14 mouse cellular contexts compared by ENCODE assay signal in the genomic region with DNA sequence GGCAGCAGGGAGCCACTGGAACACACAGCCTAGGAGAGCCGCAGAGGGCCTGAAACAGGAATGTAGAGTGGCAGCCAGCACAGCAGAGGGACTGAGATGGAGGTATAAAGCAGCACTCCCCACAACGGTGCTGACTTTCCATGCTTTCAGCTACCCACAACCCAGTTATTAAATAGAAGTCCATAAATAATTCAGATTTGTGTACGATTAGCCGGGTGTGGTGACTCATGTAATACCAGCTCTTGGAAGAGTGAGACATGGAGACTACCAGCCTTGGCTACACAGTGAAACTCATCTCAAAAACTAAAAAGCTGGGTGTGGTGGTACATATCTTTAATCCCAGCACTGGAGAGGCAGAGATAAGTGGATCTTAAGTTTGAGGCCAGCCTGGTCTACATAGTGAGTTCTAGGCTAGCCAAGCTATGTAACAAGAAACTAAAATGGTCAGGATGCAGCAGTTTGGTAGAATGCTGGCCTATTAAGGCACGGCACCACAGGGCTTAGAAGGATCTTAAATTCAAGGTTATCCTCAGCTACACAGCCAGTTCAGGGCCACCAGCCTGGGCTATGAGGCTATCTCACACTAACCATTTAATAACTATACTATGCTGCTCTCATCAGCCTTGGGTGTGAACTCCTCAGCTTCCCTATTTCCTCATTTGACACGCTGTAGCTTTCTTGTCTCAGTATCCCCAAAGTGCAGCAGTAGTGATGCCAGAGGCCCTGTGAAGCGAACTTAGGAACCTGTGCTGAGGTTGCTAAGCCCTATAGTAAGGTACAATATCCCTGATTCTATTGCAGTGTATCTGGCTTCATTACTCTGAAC. TPM values are rescaled to one million over a fixed set of nuclear protein-coding genes. Genes with fewer than 3 reads are reported as not detected.
DNase-seq lines count a peak whose midpoint lies in the region; ATAC-seq and TF ChIP-seq lines count a peak whose summit lies in the region.
"Had no signal": no experiment of that assay in that cellular context is flagged by ENCODE, and none has a peak within 500 bp of the region (broad histone marks: within the 10 kb centered on the region; RNA-seq: fewer than 3 reads in every experiment).

No protein-coding gene starts in this region.

- no peak overlapping the region for H3K4me2 ChIP-seq in embryonic facial prominence, embryonic 11.5 days (ENCODE audit: low read depth, low read length)
- no peak overlapping the region for H3K4me2 ChIP-seq in hindbrain, postnatal 0 days (ENCODE audit: low read depth, low read length)
- no peak overlapping the region for H3K4me2 ChIP-seq in hindbrain, embryonic 16.5 days (ENCODE audit: low read length)
- no peak overlapping the region for H3K4me2 ChIP-seq in intestine, embryonic 16.5 days (ENCODE audit: low read depth, low read length)

- peaks cover 12% of the 10 kb centered on the region; the same call in 1 of the 2 replicates for H3K36me3 ChIP-seq in embryonic facial prominence, embryonic 11.5 days (replicated peaks; ENCODE audit: control insufficient read depth, insufficient read depth, low read depth, low read length)
- peaks cover 55% of the 10 kb centered on the region for H3K36me3 ChIP-seq in embryonic facial prominence, embryonic 10.5 days (replicated peaks)
- peaks cover 30% of the 10 kb centered on the region for H3K36me3 ChIP-seq in hindbrain, postnatal 0 days (ENCODE audit: insufficient read depth, low read length)
- peaks cover 29% of the 10 kb centered on the region for H3K36me3 ChIP-seq in hindbrain, embryonic 16.5 days (ENCODE audit: control insufficient read depth, insufficient read depth, low read length)
- H3K36me3 ChIP-seq in intestine, embryonic 16.5 days (ENCODE audit: control insufficient read depth, insufficient read depth, low read length), result peaks cover 16% of the 10 kb centered on the region

- no peaks in the 10 kb centered on the region for H3K9me3 ChIP-seq in embryonic facial prominence, embryonic 11.5 days (replicated peaks; ENCODE audit: control insufficient read depth, low read length)
- no peaks in the 10 kb centered on the region for H3K9me3 ChIP-seq in embryonic facial prominence, embryonic 10.5 days
- no peaks in the 10 kb centered on the region for H3K9me3 ChIP-seq in hindbrain, postnatal 0 days (ENCODE audit: low read length)
- H3K9me3 ChIP-seq in hindbrain, embryonic 16.5 days (ENCODE audit: control insufficient read depth, low read length), result no peaks in the 10 kb centered on the region
- no peaks in the 10 kb centered on the region for H3K9me3 ChIP-seq in intestine, embryonic 16.5 days (ENCODE audit: control insufficient read depth, low read length)

- H3K9ac ChIP-seq in embryonic facial prominence, embryonic 11.5 days (replicated peaks; ENCODE audit: low read length), result no peak overlapping the region
- no peak overlapping the region for H3K9ac ChIP-seq in hindbrain, postnatal 0 days (replicated peaks; ENCODE audit: low read length)
- H3K9ac ChIP-seq in hindbrain, embryonic 16.5 days (ENCODE audit: low read depth, low read length), result no peak overlapping the region
- peak overlapping the region; percentile 84 for H3K9ac ChIP-seq in intestine, embryonic 16.5 days (ENCODE audit: low read depth, low read length)

- DNase-seq in embryonic facial prominence, embryonic 11.5 days (ENCODE audit: low spot score), result no peak
- DNase-seq in embryonic facial prominence, embryonic 10.5 days (ENCODE audit: low spot score), result no peak
- DNase-seq in hindbrain, postnatal 0 days (ENCODE audit: low spot score), result no peak
- DNase-seq in 3T3-L1 (ENCODE audit: low read depth, low spot score), result peak; percentile 59
- no peak for DNase-seq in c-Kit-positive CD71-positive TER-119-positive erythroid progenitor cells, embryonic 14.5 days (ENCODE audit: low spot score)
- no peak for DNase-seq in adrenal gland, postnatal 14 days
- DNase-seq: B cell, adult 2 months; embryo, embryonic 11 days; gastrocnemius, postnatal 36 days; left cerebral cortex, postnatal 4 days; retina, postnatal 1 day had no signal

- no peak for ATAC-seq in embryonic facial prominence, embryonic 11.5 days (replicated peaks; ENCODE audit: insufficient number of reproducible peaks, low FRiP score, low TSS enrichment, low read depth)
- no peak for ATAC-seq in hindbrain, postnatal 0 days
- ATAC-seq in hindbrain, embryonic 16.5 days, result no peak
- no peak for ATAC-seq in intestine, embryonic 16.5 days

- 0 out of 2 replicates have a peak overlapping the region, but pooled peaks have one; percentile 5 for H3K4me3 ChIP-seq in embryonic facial prominence, embryonic 11.5 days (ENCODE audit: low read depth, low read length)
- no peak overlapping the region for H3K4me3 ChIP-seq in embryonic facial prominence, embryonic 10.5 days
- H3K4me3 ChIP-seq in hindbrain, postnatal 0 days (ENCODE audit: low read length), result no peak overlapping the region
- no peak overlapping the region for H3K4me3 ChIP-seq in hindbrain, embryonic 16.5 days (ENCODE audit: low read length)
- H3K4me3 ChIP-seq in intestine, embryonic 16.5 days (ENCODE audit: low read length), result no peak overlapping the region

- no peaks in the 10 kb centered on the region for H3K27me3 ChIP-seq in embryonic facial prominence, embryonic 11.5 days (ENCODE audit: control insufficient read depth, insufficient read depth, low read length)
- H3K27me3 ChIP-seq in embryonic facial prominence, embryonic 10.5 days (replicated peaks; ENCODE audit: low read depth, poor library complexity, severe bottlenecking), result no peaks in the 10 kb centered on the region
- no peaks in the 10 kb centered on the region for H3K27me3 ChIP-seq in hindbrain, postnatal 0 days (ENCODE audit: insufficient read depth, low read length)
- no peaks in the 10 kb centered on the region for H3K27me3 ChIP-seq in hindbrain, embryonic 16.5 days (replicated peaks; ENCODE audit: control insufficient read depth, insufficient read depth, low read length)
- H3K27me3 ChIP-seq in intestine, embryonic 16.5 days (replicated peaks; ENCODE audit: control insufficient read depth, insufficient read depth, low read length), result no peaks in the 10 kb centered on the region

- H3K4me1 ChIP-seq in embryonic facial prominence, embryonic 11.5 days (ENCODE audit: control insufficient read depth, insufficient read depth, low read length), result no peaks in the 10 kb centered on the region
- H3K4me1 ChIP-seq in embryonic facial prominence, embryonic 10.5 days, result peaks cover 30% of the 10 kb centered on the region
- peaks cover 15% of the 10 kb centered on the region for H3K4me1 ChIP-seq in hindbrain, postnatal 0 days (ENCODE audit: insufficient read depth, low read length)
- peaks cover 23% of the 10 kb centered on the region for H3K4me1 ChIP-seq in hindbrain, embryonic 16.5 days (ENCODE audit: control insufficient read depth, insufficient read depth, low read depth, low read length)
- peaks cover 21% of the 10 kb centered on the region for H3K4me1 ChIP-seq in intestine, embryonic 16.5 days (ENCODE audit: control insufficient read depth, insufficient read depth, low read length)

- no peak for TF ChIP-seq CTCF in hindbrain, postnatal 0 days (IDR thresholded peaks at IDR 0.05; ENCODE audit: low read depth)

- WGBS in embryonic facial prominence, embryonic 11.5 days, result 73% methylated on average over 7 of the region's 7 CpGs
- 77% methylated on average over 7 of the region's 7 CpGs for WGBS in embryonic facial prominence, embryonic 10.5 days
- 74% methylated on average over 7 of the region's 7 CpGs for WGBS in hindbrain, postnatal 0 days
- 76% methylated on average over 7 of the region's 7 CpGs for WGBS in hindbrain, embryonic 16.5 days
- 70% methylated on average over 7 of the region's 7 CpGs for WGBS in intestine, embryonic 16.5 days

- H3K27ac ChIP-seq in embryonic facial prominence, embryonic 11.5 days (replicated peaks; ENCODE audit: low read depth, low read length), result no peak overlapping the region
- no peak overlapping the region; the same call in 1 of the 2 replicates for H3K27ac ChIP-seq in embryonic facial prominence, embryonic 10.5 days (replicated peaks)
- H3K27ac ChIP-seq in hindbrain, postnatal 0 days, result peak overlapping the region; percentile 92; the same call in 1 of the 2 replicates
- no peak overlapping the region for H3K27ac ChIP-seq in hindbrain, embryonic 16.5 days (ENCODE audit: low read depth, low read length)
- H3K27ac ChIP-seq in intestine, embryonic 16.5 days (ENCODE audit: low read length), result no peak overlapping the region

RNA-seq across cellular contexts. Expression of a gene that starts 2.0 kb away (rescaled TPM):
- polyA plus RNA-seq in embryonic facial prominence, embryonic 11.5 days (2014; fragmentation: Nextera tagmentation; extraction: Ambion mirVana), result 9.3 and 11.6 TPM in 2 replicates
- polyA plus RNA-seq in embryonic facial prominence, embryonic 10.5 days (2016; fragmentation: Nextera tagmentation; extraction: Ambion mirVana), result 15.5 and 17.9 TPM in 2 replicates
- 32.0 and 34.0 TPM in 2 replicates for total RNA-seq in hindbrain, postnatal 0 days (2014; rRNA removed)
- polyA plus RNA-seq in hindbrain, postnatal 0 days (2015; fragmentation: Nextera tagmentation; extraction: Ambion mirVana), result 13.3 and 14.5 TPM in 2 replicates
- 8.0 and 14.6 TPM in 2 replicates for polyA plus RNA-seq in hindbrain, embryonic 16.5 days (2015; fragmentation: Nextera tagmentation; extraction: Ambion mirVana)
- polyA plus RNA-seq in intestine, embryonic 16.5 days (2015; fragmentation: Nextera tagmentation; extraction: Ambion mirVana), result 4.1 TPM in 2 replicates
- total RNA-seq in adrenal gland, postnatal 14 days (2021), result 18.6 and 22.0 TPM in 2 replicates

RNA-seq across cellular contexts. Expression of a gene that starts 11.6 kb away (rescaled TPM):
- 83.6 and 102 TPM in 2 replicates for polyA plus RNA-seq in embryonic facial prominence, embryonic 11.5 days (2014; fragmentation: Nextera tagmentation; extraction: Ambion mirVana)
- 116 and 120 TPM in 2 replicates for polyA plus RNA-seq in embryonic facial prominence, embryonic 10.5 days (2016; fragmentation: Nextera tagmentation; extraction: Ambion mirVana)
- total RNA-seq in hindbrain, postnatal 0 days (2014; rRNA removed), result 61.4 and 65.1 TPM in 2 replicates
- 60.9 and 67.8 TPM in 2 replicates for polyA plus RNA-seq in hindbrain, postnatal 0 days (2015; fragmentation: Nextera tagmentation; extraction: Ambion mirVana)
- 100 and 105 TPM in 2 replicates for polyA plus RNA-seq in hindbrain, embryonic 16.5 days (2015; fragmentation: Nextera tagmentation; extraction: Ambion mirVana)
- polyA plus RNA-seq in intestine, embryonic 16.5 days (2015; fragmentation: Nextera tagmentation; extraction: Ambion mirVana), result 90.8 and 107 TPM in 2 replicates
- total RNA-seq in adrenal gland, postnatal 14 days (2021), result 41.0 and 47.0 TPM in 2 replicates

RNA-seq across cellular contexts. Expression of a gene that starts 11.6 kb away (rescaled TPM):
- 1,220 and 1,409 TPM in 2 replicates for polyA plus RNA-seq in embryonic facial prominence, embryonic 11.5 days (2014; fragmentation: Nextera tagmentation; extraction: Ambion mirVana)
- 1,276 and 1,293 TPM in 2 replicates for polyA plus RNA-seq in embryonic facial prominence, embryonic 10.5 days (2016; fragmentation: Nextera tagmentation; extraction: Ambion mirVana)
- total RNA-seq in hindbrain, postnatal 0 days (2014; rRNA removed), result 110 and 127 TPM in 2 replicates
- polyA plus RNA-seq in hindbrain, postnatal 0 days (2015; fragmentation: Nextera tagmentation; extraction: Ambion mirVana), result 426 and 453 TPM in 2 replicates
- polyA plus RNA-seq in hindbrain, embryonic 16.5 days (2015; fragmentation: Nextera tagmentation; extraction: Ambion mirVana), result 362 and 365 TPM in 2 replicates
- polyA plus RNA-seq in intestine, embryonic 16.5 days (2015; fragmentation: Nextera tagmentation; extraction: Ambion mirVana), result 419 and 484 TPM in 2 replicates
- 139 and 155 TPM in 2 replicates for total RNA-seq in adrenal gland, postnatal 14 days (2021)

RNA-seq across cellular contexts. Expression of a gene that starts 19.2 kb away (rescaled TPM):
- not detected in 2 replicates for polyA plus RNA-seq in embryonic facial prominence, embryonic 11.5 days (2014; fragmentation: Nextera tagmentation; extraction: Ambion mirVana)
- polyA plus RNA-seq in embryonic facial prominence, embryonic 10.5 days (2016; fragmentation: Nextera tagmentation; extraction: Ambion mirVana), result not detected in 2 replicates
- total RNA-seq in hindbrain, postnatal 0 days (2014; rRNA removed), result not detected in 2 replicates
- not detected in 2 replicates for polyA plus RNA-seq in hindbrain, postnatal 0 days (2015; fragmentation: Nextera tagmentation; extraction: Ambion mirVana)
- 0.11 TPM in 1 of 2 replicates, not detected in the other for polyA plus RNA-seq in hindbrain, embryonic 16.5 days (2015; fragmentation: Nextera tagmentation; extraction: Ambion mirVana)
- not detected in 2 replicates for polyA plus RNA-seq in intestine, embryonic 16.5 days (2015; fragmentation: Nextera tagmentation; extraction: Ambion mirVana)
- not detected in 2 replicates for total RNA-seq in adrenal gland, postnatal 14 days (2021)
- total RNA-seq: gastrocnemius, postnatal 36 days; left cerebral cortex, postnatal 4 days had no signal
- polyA plus RNA-seq: kidney, embryonic 14.5 days had no signal

RNA-seq across cellular contexts. Expression of a gene that starts 21.2 kb away (rescaled TPM):
- polyA plus RNA-seq in embryonic facial prominence, embryonic 11.5 days (2014; fragmentation: Nextera tagmentation; extraction: Ambion mirVana), result 0.94 and 2.7 TPM in 2 replicates
- polyA plus RNA-seq in embryonic facial prominence, embryonic 10.5 days (2016; fragmentation: Nextera tagmentation; extraction: Ambion mirVana), result 6.6 TPM in 1 of 2 replicates, not detected in the other
- not detected in 2 replicates for total RNA-seq in hindbrain, postnatal 0 days (2014; rRNA removed)
- 1.1 and 3.1 TPM in 2 replicates for polyA plus RNA-seq in hindbrain, postnatal 0 days (2015; fragmentation: Nextera tagmentation; extraction: Ambion mirVana)
- polyA plus RNA-seq in hindbrain, embryonic 16.5 days (2015; fragmentation: Nextera tagmentation; extraction: Ambion mirVana), result 1.3 TPM in 1 of 2 replicates, not detected in the other
- 1.7 TPM in 1 of 2 replicates, not detected in the other for polyA plus RNA-seq in intestine, embryonic 16.5 days (2015; fragmentation: Nextera tagmentation; extraction: Ambion mirVana)
- not detected in 2 replicates for total RNA-seq in adrenal gland, postnatal 14 days (2021)
- total RNA-seq: gastrocnemius, postnatal 36 days; left cerebral cortex, postnatal 4 days had no signal
